Mouse (Mus musculus): ENCODE results near the gene Fbxo34. TPM values are rescaled to one million over a fixed set of nuclear protein-coding genes. Genes with fewer than 3 reads are reported as not detected.
"Not testable (repeated sequence)": the region's sequence is repeated elsewhere in the genome, so short reads cannot be mapped to it uniquely, and the experiment has no call there.

Gene Fbxo34
- total RNA-seq, 2 experiments from 2014 or later, result 10.5 to 11.2 TPM

GRCm38 (mm10) chr14:47542283-47542682 is 92.1 kb downstream of the Fbxo34 start:
- DNase-seq, result no peak
- intact Hi-C loops (cut with DNase I; ENCODE audit: low total_unique reads), result no loop called here

GRCm38 (mm10) chr14:47544286-47544685 is 94.1 kb downstream of the Fbxo34 start:
- intact Hi-C loops (cut with DNase I; ENCODE audit: low total_unique reads), result no loop called here
- DNase-seq, result no peak

GRCm38 (mm10) chr14:47544877-47545276 is 94.7 kb downstream of the Fbxo34 start:
- no peak for DNase-seq
- intact Hi-C loops (cut with DNase I; ENCODE audit: low total_unique reads), result no loop called here

DNA sequence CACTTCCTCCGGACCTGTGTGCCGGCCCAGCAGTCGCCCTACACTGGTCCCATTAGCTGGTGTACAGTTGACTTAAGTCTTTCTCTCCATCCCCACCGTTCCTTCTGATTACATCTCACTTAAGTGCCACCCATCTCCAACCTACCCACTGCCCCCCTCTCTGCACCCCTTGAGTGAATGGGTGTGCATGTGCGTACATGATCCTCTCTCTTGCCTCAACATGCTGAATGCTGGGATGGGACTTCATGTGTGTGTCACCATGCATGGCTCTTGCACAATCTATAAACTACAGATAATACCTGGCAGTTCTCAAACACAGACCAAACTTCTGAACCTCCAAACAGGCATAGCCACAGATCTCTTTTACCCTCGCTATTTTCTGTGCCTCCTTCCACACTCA is 101.4 kb downstream of the Fbxo34 start:
- intact Hi-C loops (cut with DNase I; ENCODE audit: low total_unique reads), result no loop called here
- DNase-seq, result no peak

DNA sequence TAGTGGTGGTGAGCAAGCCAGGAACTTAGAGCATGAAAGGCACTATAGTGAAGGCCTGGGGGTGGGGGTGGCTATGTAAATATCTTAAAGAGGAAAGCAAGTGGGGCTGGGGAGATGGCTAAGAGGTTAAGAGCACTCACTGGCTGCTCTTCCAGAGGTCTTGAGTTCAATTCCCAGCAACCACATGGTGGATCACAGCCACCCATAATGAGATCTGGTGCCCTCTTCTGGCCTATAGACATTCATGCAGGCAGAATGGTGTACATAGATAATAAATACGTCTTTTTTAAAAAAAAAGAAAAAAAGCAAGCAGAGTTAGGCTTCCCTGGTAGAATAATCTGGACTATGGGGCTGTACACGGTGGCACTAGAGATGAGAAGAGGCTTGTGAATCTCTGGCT is 103.2 kb downstream of the Fbxo34 start:
- no peak for DNase-seq
- intact Hi-C loops (cut with DNase I; ENCODE audit: low total_unique reads), result no loop called here

GRCm38 (mm10) chr14:47554236-47554635 is 104.0 kb downstream of the Fbxo34 start:
- intact Hi-C loops (cut with DNase I; ENCODE audit: low total_unique reads), result no loop called here

DNA sequence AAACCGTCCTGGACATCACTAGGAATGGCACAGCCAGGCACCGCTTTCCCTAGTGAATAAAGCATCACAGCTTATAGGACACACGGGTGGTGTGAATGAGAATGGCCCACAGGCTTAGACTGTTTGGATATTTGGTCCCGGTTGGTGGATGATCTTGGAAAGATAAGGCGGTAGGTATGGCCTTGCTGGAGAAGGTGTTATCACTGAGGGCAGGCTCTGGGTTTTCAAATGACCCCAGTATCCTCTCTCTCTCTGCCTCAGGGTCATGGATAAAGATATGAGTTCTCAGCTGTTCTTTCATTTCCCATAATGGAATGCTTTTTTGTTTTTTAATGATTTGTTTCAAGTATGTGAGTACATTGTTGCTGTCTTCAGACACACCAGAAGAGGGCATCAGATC is 105.0 kb downstream of the Fbxo34 start:
- no peak for DNase-seq
- intact Hi-C loops (cut with DNase I; ENCODE audit: low total_unique reads), result no loop called here

More at GRCm38 (mm10) chr14:47554236-47554635, 104.0 kb downstream of the Fbxo34 start:
- DNase-seq, result no peak

- intact Hi-C loops (cut with DNase I; ENCODE audit: low total_unique reads), result no loop called here
- no peak for DNase-seq
Measured at GRCm38 (mm10) chr14:47560714-47561113, 110.5 kb downstream of the Fbxo34 start.

DNA sequence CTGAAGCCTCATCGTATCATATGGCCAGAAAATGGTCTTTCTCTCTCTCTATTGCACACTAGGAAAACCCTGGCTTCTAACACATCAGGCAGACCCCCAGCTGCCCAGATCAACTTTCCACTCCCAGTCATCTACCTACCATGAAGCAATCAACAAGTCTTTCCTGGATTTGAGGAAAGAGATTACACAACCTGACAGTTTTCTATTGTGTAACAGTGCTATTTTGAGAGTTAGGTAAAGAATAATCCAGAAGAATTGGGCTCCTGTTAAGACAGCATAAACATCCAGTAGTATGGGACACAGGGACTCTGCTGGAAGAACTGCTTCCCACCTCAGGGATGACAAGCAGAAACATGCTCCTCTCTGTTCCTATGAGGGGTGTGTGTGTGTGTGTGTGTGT is 112.3 kb downstream of the Fbxo34 start:
- DNase-seq, result no peak

DNA sequence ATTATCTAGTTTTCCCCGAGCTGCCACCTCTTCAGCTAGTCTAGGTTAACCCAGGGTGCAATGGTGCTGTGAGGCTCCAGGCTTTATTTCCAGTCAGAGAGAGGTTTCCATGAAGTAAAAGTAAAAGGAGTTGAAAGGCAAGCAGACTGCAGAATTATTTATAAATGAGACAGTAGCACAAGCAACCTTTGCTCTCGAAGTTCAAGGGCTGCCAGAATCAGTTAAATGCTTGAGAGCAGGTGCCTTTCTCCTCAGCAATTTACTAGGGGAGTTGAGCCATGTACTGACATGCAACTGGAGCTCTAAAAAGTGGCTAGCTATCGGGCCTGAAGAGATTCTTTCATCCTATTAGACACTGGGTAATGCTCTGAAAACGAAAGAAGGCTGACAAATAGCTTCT is 112.9 kb downstream of the Fbxo34 start:
- intact Hi-C loops (cut with DNase I; ENCODE audit: low total_unique reads), result no loop called here
- no peak for DNase-seq

More for the DNA sequence above, 112.3 kb downstream of the Fbxo34 start:
- intact Hi-C loops (cut with DNase I; ENCODE audit: low total_unique reads), result no loop called here

- peak; percentile 95 for DNase-seq
- intact Hi-C loops (cut with DNase I; ENCODE audit: low total_unique reads), result no loop called here
Measured at GRCm38 (mm10) chr14:47567962-47568652, 117.9 kb downstream of the Fbxo34 start.

DNA sequence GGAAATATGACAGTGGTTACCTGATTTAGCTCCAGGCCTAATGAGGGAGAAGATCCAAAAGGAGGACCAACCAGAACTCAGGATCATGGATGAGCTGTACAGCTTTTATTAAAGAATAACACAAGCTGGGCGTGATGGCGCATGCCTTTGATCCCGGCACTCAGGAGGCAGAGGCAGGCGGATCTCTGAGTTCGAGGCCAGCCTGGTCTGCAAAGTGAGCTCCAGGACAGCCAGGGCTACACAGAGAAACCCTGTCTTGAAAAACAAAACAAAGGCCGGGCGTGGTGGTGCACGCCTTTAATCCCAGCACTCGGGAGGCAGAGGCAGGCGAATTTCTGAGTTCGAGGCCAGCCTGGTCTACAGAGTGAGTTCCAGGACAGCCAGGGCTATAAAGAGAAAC is 120.3 kb downstream of the Fbxo34 start, which contains the start of gene Atg14:
Gene Atg14 (minus strand): TSS at position 101 of the 400 bp plus-strand sequence.
- intact Hi-C loops (cut with DNase I; ENCODE audit: low total_unique reads); DNase-seq: not testable (repeated sequence)

GRCm38 (mm10) chr14:47572707-47573106 is 122.5 kb downstream of the Fbxo34 start:
- no peak for DNase-seq
- intact Hi-C loops (cut with DNase I; ENCODE audit: low total_unique reads), result no loop called here

- no peak for DNase-seq
- intact Hi-C loops (cut with DNase I; ENCODE audit: low total_unique reads), result no loop called here
Measured at GRCm38 (mm10) chr14:47574721-47575120, 124.5 kb downstream of the Fbxo34 start.

- no peak for DNase-seq
- intact Hi-C loops (cut with DNase I; ENCODE audit: low total_unique reads), result no loop called here
Measured at GRCm38 (mm10) chr14:47576687-47577086, 126.5 kb downstream of the Fbxo34 start.

DNA sequence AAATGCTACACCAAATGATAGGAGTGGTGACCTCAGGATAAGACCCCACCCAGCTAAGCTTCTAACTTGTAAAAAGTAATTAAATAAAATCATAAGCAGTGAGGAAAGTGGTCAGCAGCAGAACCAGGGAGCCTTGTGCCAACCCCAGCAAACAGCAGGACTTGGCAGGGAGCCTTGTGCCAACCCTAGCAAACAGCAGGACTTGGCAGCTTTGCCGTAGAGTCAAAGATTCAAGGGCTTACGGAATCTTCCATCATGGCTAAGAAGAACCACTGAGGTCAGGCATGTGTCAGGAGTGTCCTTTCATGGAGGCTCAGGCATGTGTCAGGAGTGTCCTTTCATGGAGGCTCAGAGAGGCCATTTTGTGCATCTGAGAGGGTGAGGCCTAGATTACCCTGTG is 127.9 kb downstream of the Fbxo34 start:
- intact Hi-C loops (cut with DNase I; ENCODE audit: low total_unique reads), result no loop called here
- no peak for DNase-seq

DNA sequence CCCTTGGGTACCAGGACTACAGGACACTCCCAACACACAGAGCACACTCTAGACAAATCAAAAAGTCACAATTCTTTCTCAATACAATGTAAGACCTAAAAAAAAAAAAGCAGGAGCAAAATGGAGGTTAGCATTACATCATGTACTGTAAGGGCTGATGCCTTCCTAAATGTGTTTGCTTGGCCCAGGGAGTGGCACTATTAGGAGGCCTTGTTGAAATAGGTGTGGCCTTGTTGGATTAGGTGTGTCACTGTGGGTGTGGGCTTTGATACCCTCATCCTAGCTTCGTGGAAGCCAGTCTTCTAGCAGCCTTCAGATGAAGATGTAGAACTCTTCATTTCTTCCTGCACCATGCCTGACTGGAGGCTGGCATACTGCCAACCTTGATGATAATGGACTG is 131.1 kb downstream of the Fbxo34 start:
- intact Hi-C loops (cut with DNase I; ENCODE audit: low total_unique reads), result no loop called here
- DNase-seq, result no peak

Other genes starting within 250 kb of the Fbxo34 start
- 1 to 10 TPM; 1.1 to 1.3 TPM for gene Wdhd1, start 173.6 kb upstream of the Fbxo34 start, total RNA-seq (2021)
- 1 to 10 TPM; 7.3 to 7.4 TPM for gene Socs4, start 173.5 kb upstream of the Fbxo34 start, total RNA-seq (2021)
- 10 to 100 TPM; 28.6 to 31.9 TPM for gene Mapk1ip1l, start 152.2 kb upstream of the Fbxo34 start, total RNA-seq (2021)
- gene Lgals3, start 82.7 kb upstream of the Fbxo34 start, total RNA-seq (2021), result 1 to 10 TPM; 2.9 to 4.3 TPM
- gene Dlgap5, start 32.0 kb upstream of the Fbxo34 start, total RNA-seq (2021), result 1 to 10 TPM; 2.3 to 3.6 TPM
- gene Atg14, start 120.2 kb downstream of the Fbxo34 start, total RNA-seq (2021), result 1 to 10 TPM; 5.0 to 7.8 TPM
- 100 to 1,000 TPM; 108 to 113 TPM for gene Ktn1, start 198.0 kb downstream of the Fbxo34 start, total RNA-seq (2021)

Measured in gastrocnemius, postnatal 14 days (tissue).